Mouse (Mus musculus): ENCODE results near the gene Nbas. TPM values are rescaled to one million over a fixed set of nuclear protein-coding genes. Genes with fewer than 3 reads are reported as not detected.

Nbas gene
- polyA plus RNA-seq (2012; rRNA removed) = 21.4 and 26.0 TPM in 2 replicates

DNA sequence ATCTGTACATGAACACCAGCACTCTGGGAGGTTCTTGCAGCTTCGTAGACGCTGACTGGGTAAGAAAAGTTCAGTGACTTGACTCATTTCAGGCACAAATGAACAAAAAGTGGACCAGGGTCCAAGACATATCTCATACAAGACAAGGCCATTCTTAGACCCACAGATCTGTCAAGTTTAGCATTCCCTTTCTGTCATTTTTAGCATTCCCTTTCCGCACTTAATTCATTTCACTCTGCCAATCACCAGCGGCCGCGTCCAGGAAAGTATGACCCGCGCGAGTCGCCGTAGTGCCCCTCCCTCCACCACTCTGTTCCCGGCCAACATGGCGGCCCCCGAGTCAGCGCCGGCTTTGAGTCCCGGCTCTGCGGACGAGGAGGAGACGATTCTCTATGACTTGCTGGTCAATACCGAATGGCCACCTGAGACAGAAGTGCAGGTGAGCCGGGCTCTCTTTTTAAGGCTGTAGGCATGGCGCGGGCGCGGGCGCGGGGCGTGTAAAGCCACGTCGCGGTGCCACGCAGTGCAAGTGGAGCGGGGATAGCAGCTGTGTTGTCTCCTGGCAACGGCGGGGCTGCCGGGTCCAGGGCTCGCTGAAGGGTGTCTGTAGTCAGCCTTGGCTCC, at the start of gene Nbas:
TSS of gene Nbas (plus strand) at position 308 of the 624 bp plus-strand sequence.
- peak; percentile 93 for DNase-seq (ENCODE audit: low read depth)
- peak; percentile 35; the same call in 1 of the 2 replicates for TF ChIP-seq POLR2A (IDR thresholded peaks at IDR 0.05; ENCODE audit: borderline replicate concordance, extremely low read depth, insufficient read depth, insufficient read length, poor library complexity, severe bottlenecking)
- no peak for TF ChIP-seq CTCF (IDR thresholded peaks at IDR 0.05; ENCODE audit: borderline replicate concordance, extremely low read depth, insufficient read depth, insufficient read length)

DNA sequence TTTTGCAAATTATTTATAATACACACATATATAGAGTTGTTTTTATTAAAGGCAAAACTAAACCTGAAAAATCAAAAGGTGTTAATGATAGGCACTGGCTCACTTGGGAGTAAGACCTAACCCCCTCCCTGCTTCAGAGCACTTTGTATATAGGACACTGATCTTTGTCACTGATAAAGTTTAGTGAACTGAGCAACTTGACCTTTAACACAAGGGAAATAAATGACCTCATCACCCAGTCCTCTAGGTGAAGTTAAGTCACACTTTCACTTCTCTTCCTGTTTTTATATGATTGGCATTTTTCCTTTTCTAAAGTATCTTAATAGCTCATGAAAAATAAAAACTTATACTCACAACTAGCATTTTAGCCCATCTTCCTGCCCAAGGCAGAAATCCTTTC, 26.5 kb upstream of the Nbas start:
- DNase-seq (ENCODE audit: low read depth) = no peak
- TF ChIP-seq POLR2A (IDR thresholded peaks at IDR 0.05; ENCODE audit: borderline replicate concordance, extremely low read depth, insufficient read depth, insufficient read length, poor library complexity, severe bottlenecking) (no peak), CTCF (IDR thresholded peaks at IDR 0.05; ENCODE audit: borderline replicate concordance, extremely low read depth, insufficient read depth, insufficient read length) (no peak)

DNA sequence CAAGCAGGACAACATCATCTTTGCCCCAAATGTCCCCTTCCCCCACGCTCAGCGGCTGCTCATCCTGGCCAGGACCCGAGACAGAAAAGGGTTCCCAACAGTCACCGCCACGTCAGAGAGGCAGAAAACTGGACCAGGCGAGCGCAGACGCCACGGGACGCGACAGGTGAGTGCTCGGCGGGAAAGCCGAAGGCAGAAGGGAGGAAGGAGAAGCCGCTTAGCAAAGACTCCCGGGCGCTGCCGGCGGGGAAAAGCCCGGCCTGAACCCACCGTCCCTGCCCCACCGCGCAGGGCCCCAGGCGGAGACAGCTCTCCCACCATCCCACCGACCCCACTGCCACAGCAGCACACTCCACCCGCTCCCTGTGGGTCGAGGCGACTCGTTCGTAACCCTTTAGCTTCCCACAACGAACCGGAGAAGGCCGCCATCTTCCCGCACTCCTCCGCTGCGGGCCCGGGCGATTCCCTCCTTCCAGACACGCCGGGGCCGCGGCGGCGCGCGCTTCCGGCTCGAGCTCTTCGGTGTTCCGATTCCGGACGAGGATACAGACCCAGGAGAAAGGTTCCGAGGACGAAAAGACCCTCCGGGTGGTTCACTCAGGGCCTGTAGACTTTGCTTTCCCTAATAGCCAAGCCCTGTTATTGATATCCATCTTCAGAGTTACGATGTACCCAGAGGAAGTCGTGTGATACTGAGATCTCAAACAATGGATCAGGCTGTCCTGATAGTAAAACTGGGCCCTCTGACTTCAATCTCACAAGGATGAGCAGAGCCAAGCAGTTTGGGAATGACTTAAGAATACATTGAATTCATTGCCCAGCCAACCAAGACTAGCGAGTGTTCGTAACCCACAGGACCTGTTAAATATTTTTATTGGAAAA, 20.0 kb upstream of the Nbas start, which contains the start of gene Ddx1:
TSS of gene Ddx1 (minus strand) at position 523 of the 882 bp plus-strand sequence.
- TF ChIP-seq CTCF (IDR thresholded peaks at IDR 0.05; ENCODE audit: borderline replicate concordance, extremely low read depth, insufficient read depth, insufficient read length) = no peak
- TF ChIP-seq POLR2A (IDR thresholded peaks at IDR 0.05; ENCODE audit: borderline replicate concordance, extremely low read depth, insufficient read depth, insufficient read length, poor library complexity, severe bottlenecking) = peak; percentile 86; the same call in 1 of the 2 replicates

DNA sequence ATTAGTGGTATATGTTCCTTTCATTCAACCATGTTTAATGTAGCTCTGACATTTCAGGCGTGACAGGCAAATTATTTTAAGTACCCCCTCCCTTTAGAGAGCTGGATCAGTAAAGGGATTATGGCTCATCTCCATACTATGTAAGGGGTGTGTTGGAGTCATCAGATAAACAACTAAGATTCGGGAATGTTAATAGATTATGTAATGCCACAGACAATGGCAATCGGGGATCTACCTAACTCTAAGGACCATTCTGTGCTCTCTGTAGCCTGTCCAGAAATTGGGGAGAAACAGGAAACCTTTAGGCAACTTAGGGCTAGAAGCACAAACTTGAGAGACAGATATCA, 19.4 kb upstream of the Nbas start:
- TF ChIP-seq CTCF (IDR thresholded peaks at IDR 0.05; ENCODE audit: borderline replicate concordance, extremely low read depth, insufficient read depth, insufficient read length) (no peak), POLR2A (IDR thresholded peaks at IDR 0.05; ENCODE audit: borderline replicate concordance, extremely low read depth, insufficient read depth, insufficient read length, poor library complexity, severe bottlenecking) (no peak)
- no peak for DNase-seq (ENCODE audit: low read depth)

More for the DNA sequence above, 20.0 kb upstream of the Nbas start, which contains the start of gene Ddx1:
- DNase-seq (ENCODE audit: low read depth) = peak; percentile 95

DNA sequence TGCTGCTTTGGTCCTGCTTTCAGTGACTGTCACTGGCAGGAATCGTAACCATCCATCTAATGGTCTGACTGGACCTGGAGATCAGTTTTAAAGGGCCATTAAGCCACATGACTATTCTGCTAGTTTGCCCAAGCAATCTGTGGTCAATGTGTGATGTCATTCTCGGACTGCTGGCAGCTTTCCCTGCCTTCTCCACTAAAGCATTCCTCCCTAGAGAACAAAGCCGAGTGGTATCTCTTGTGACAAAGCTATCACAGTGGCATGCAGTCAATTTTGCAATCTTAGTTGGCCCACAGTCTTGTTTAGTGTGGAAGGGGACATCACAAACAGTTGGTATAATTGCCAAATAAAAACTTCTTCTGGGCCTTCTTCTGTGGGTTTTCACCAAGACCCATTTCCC, 13.9 kb upstream of the Nbas start:
- DNase-seq (ENCODE audit: low read depth) = peak; percentile 17
- TF ChIP-seq POLR2A (IDR thresholded peaks at IDR 0.05; ENCODE audit: borderline replicate concordance, extremely low read depth, insufficient read depth, insufficient read length, poor library complexity, severe bottlenecking) (no peak), CTCF (IDR thresholded peaks at IDR 0.05; ENCODE audit: borderline replicate concordance, extremely low read depth, insufficient read depth, insufficient read length) (no peak)

DNA sequence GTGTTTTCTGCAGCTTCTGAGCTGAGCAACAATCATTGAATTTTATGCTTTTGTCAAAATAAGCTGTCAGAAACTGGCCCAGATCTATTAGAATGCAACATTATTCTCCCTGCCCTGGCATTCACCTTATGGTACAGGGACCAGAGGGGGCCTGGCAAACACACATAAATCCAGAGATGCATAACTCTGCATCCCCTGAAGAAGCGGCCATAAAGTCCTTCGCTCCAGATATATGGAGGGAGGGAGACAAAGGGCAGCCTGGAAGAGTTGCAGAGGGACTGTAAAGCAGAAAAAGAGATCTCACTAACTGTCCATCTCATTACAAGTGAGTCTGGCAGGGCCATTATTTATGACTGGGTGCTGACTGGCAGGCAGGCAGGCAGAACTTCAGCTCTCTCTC, 13.2 kb upstream of the Nbas start:
- no peak for TF ChIP-seq POLR2A (IDR thresholded peaks at IDR 0.05; ENCODE audit: borderline replicate concordance, extremely low read depth, insufficient read depth, insufficient read length, poor library complexity, severe bottlenecking)
- no peak for TF ChIP-seq CTCF (IDR thresholded peaks at IDR 0.05; ENCODE audit: borderline replicate concordance, extremely low read depth, insufficient read depth, insufficient read length)
- DNase-seq (ENCODE audit: low read depth) = no peak

DNA sequence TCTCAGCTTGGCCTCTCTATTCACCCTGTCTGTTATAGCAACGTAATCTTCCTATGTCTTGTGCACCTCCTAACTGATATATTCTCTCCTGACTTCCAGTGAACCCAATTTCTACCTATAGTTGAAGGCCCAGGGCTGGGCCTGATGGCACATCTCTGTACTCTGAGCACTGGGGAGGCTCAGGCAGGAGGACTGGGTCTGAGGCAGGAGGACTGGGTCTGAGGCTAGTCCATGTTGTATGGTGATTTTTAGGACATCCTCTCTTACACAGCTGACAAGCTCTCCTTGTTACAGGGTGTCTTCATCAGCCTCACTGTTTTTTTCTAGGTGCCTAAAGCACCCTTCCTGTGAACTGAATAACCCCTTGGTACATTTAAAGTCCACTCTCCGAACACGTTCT, 521 bp upstream of the Nbas start:
- no peak for DNase-seq (ENCODE audit: low read depth)
- TF ChIP-seq CTCF (IDR thresholded peaks at IDR 0.05; ENCODE audit: borderline replicate concordance, extremely low read depth, insufficient read depth, insufficient read length) (no peak), POLR2A (IDR thresholded peaks at IDR 0.05; ENCODE audit: borderline replicate concordance, extremely low read depth, insufficient read depth, insufficient read length, poor library complexity, severe bottlenecking) (no peak)

DNA sequence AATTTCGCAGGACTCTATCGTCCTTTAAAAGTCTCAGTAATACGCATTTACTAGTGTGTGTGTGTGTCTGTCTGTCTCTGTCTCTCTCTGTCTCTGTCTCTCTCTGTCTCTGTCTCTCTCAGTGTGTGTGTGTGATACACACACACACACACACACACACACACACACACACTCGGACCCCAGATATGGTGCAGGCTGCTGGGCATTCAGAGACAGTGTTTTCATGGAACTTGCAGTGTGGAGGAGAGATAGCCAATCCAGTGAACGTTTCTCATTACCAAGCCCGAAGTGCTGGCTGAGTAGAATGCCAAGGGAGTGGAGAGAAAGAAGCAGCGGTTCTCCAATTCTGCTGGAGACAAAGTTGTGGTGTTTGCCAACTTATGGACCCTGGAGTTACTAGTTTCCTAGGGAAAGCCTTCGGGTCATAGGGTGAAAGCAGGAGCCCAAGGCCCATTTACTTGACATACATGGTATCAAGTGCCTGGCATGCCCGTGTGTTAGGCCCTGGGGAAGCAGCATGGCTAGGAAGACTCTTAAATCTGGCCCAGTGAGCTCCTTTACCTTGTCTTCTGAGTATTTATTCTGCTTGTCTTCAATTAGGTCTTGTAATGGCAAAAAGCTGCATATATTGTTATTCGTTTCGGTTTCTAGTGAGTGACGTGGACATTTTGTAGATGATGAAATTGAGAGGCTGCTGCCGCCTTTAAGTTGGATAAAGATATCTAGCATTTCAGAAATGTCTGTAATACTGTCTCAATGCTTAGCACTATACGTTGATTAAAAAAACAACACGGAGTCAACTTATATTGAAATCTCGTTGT, 847 bp downstream of the Nbas start:
- DNase-seq (ENCODE audit: low read depth) = peak; percentile 42

DNA sequence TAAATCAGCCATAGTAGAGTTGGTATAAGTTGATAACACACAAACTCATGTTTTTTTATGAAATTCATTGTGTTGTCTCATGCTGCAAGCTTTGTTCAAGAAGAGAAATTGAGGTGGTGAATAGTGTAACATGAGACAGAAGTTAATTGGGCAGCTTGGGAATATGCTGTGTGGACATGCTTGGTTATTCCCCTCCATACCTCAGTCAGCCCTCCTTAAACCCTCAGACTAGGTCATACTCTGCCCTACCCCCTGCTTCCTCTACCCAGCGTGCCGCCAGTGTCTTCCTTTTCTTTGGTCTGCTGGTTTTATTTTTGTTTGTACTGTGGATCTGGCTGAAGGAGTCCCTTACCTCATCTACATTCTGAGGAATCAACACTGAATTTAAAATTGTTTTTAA, 22.5 kb downstream of the Nbas start:
- no peak for TF ChIP-seq CTCF (IDR thresholded peaks at IDR 0.05; ENCODE audit: borderline replicate concordance, extremely low read depth, insufficient read depth, insufficient read length)
- TF ChIP-seq POLR2A (IDR thresholded peaks at IDR 0.05; ENCODE audit: borderline replicate concordance, extremely low read depth, insufficient read depth, insufficient read length, poor library complexity, severe bottlenecking) = no peak
- DNase-seq (ENCODE audit: low read depth) = no peak

More for the DNA sequence above, 847 bp downstream of the Nbas start:
- no peak for TF ChIP-seq POLR2A (IDR thresholded peaks at IDR 0.05; ENCODE audit: borderline replicate concordance, extremely low read depth, insufficient read depth, insufficient read length, poor library complexity, severe bottlenecking)
- no peak for TF ChIP-seq CTCF (IDR thresholded peaks at IDR 0.05; ENCODE audit: borderline replicate concordance, extremely low read depth, insufficient read depth, insufficient read length)

DNA sequence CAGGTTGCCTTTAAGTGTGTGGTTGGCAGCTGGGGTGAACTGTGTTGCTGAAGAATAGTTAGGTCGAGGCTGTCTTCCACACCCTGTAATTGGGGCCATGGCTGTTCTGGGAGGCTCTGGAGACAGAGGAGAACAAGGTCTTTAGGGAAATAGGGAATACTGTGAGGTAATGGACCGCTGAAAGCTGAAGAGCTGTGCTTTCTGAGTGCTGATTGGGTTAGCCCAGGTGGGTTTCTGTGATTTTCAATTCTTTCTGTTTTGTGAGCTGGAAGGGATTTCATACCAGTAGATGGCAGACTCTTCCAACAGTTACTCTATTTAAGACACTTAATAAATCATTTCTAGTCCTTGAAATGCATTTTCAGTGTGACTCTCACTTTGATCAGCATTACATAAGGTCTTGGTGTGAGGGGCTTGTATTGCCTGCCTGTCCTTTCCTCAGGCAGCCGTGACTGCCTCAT, 24.5 kb downstream of the Nbas start:
- TF ChIP-seq CTCF (IDR thresholded peaks at IDR 0.05; ENCODE audit: borderline replicate concordance, extremely low read depth, insufficient read depth, insufficient read length) = no peak
- TF ChIP-seq POLR2A (IDR thresholded peaks at IDR 0.05; ENCODE audit: borderline replicate concordance, extremely low read depth, insufficient read depth, insufficient read length, poor library complexity, severe bottlenecking) = no peak
- peak; percentile 78 for DNase-seq (ENCODE audit: low read depth)

DNA sequence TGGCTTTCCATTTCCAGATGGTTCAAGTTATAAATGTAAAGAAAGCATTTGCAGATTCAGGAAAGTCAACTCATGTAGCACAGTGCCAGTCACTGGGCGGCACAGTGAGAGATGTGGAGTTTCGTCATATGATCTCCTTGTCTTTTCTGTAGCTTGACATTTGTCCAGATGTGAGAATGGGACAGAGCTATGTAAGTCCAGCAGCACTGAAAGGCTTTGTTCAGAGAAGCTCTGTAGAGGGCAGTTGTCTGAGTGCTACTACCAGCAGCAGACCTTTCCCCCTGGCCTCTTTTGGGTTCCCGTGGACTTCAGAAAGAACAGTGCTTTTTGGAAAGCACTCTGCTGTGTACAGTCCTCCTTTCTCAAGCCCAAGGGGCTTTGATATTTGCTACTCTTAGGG, 34.1 kb downstream of the Nbas start:
- no peak for TF ChIP-seq CTCF (IDR thresholded peaks at IDR 0.05; ENCODE audit: borderline replicate concordance, extremely low read depth, insufficient read depth, insufficient read length)
- no peak for TF ChIP-seq POLR2A (IDR thresholded peaks at IDR 0.05; ENCODE audit: borderline replicate concordance, extremely low read depth, insufficient read depth, insufficient read length, poor library complexity, severe bottlenecking)
- DNase-seq (ENCODE audit: low read depth) = no peak
